Mouse (Mus musculus) T-helper 2 cell (primary cell): Measurements from ENCODE around the gene Cacna1g.
"Not testable (repeated sequence)": the region's sequence is repeated elsewhere in the genome, so short reads cannot be mapped to it uniquely, and the experiment has no call there.

Experiments
- in situ Hi-C: fragments of 300-600 bp; cut with MboI, MseI; formaldehyde crosslinking; loops from one replicate; pipeline ENCODE4 v1.15.1; 2025; ENCODE audit warnings: high pct_unique_total_duplicates

Gene Cacna1g

DNA sequence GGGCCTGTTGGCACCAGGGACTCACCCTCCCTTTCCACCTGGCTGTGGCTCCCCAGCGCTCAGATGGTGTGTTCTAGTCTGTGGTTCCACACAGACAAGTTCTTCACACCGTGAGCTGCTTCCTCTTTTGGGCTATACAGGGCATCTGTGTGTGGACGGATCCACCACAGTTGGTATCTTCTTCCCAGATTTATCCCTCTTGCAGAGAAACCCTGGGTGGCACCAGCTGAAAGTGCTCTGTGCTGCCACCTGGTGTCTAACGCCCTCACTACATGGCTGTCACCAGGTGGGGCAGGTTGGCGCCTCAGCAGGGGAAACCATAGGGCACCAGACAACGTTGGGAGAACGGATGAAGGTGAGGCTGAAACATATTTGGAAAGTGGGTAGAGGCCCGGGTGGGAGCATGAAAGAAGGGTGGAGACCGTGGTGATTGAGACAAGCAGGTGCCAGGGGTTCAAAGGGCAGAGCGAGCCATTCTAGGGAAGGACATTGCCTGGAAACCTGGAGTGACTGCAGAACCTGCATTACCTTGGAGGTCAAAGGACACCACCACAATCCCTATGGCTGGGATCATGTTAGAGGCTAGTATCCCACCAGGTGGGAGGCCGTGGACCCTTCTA is 69.2 kb downstream of the Cacna1g start:
- in situ Hi-C loops, result no loop called here

DNA sequence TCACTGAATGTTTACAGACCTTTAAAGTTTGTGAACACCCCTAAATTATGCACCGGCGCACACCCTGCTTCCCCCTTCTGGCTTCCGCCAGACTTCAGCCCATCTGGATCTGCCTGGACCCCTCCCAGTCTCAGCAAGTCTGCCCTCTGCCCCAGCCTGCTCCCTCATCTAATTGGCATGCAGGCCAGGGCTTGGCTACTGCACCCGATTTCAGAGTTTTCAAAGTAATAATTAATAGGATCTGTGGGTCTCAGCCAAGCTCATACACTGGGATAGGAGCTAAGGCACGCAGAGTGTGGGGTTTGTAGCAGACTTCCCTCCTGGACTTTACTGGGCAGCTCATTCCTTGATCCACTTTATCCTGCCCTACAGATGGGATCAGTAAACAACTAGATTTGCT is 69.8 kb downstream of the Cacna1g start:
- in situ Hi-C loops, result no loop called here

DNA sequence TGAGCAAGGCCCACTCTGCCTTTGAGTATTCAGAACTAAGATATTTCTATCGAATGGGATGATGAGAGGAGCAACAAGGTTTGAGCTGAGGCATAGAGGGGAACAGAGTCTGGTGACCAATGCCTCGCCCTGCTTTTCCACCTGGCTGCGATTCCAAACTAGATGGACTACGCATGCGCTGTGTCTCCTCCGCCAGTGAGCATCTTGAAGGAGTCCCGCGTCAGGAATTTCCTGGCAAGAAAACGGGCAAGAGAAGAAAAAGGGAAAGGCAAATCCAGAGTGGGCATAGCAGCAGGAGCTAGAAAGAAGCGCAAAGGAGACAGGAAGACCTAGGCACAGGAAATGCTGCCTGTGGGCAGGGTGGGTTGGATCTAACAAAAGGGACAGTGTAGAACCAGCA is 70.2 kb downstream of the Cacna1g start:
- in situ Hi-C loops, result no loop called here

DNA sequence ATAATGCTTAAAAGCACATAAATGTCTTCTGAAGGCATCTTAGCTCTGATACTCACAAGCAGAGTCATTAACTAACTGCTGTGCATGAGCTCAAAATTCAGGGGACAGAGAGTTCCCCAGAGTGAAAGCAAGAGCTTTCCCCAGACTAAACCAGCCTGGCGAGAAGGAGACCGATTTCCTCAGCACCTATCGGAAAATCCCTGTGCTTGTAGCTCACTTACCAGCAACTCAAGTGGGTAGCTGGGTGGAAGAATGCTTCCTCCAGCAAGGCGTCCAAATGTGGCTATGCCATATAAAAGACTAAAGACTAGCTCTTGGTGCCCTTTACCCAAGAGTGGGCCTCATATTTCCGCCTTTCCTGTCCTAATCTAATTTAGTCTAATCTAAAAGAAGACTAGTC is 71.3 kb downstream of the Cacna1g start:
- in situ Hi-C loops, result no loop called here

DNA sequence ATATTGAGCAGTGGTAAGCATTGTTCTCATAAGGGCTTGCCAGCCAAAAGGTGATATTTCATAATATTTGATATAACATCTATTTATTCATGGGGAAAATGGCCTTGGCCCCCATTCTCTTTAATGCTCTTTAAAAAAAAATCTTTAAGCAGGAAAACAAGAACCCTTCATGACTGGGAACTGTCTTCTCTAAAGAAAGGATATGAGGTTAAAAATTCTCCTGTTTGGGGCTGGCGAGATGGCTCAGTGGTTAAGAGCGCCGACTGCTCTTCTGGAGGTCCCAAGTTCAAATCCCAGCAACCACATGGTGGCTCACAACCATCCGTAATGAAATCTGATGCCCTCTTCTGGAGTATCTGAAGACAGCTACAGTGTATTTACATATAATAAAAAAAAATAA is 72.0 kb downstream of the Cacna1g start:
- in situ Hi-C loops, result not testable (repeated sequence)

DNA sequence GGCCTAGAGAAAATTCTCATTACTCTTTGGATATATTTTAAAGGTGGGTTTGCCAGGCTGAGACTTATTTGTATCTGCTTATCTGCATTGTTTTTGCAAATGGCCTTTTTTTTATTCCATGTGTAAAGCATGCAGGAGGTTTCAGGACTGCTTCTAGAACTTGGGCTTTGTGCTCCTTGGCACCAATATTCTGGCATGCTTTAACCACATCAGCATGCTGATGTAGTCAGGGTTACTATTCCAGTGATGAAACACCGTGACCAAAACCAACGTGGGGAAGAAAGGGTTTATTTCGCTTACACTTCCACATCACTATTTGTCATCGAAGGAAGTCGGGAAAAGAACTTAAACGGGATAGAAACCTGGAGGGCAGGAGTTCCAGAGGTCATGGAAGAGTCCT is 73.0 kb downstream of the Cacna1g start:
- in situ Hi-C loops, result no loop called here

DNA sequence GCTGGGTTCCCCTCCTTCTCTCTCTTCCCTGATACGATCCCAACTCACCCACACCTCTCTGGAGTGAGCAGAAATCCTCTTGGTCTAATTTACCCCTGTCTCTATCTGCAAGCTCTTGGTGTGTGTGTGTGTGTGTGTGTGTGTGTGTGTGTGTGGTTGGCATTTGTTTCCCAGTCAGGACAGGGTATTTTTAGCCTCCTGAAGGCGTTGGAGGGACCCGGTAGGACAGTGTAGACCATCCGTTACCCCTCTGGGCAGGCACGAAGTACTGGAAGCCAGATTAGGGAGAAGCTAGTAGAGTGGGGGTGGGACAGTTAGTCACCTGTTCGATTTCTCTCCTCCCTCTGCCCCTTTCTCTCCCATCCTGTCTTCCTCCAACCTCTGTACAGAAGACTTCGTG is 79.9 kb downstream of the Cacna1g start:
- in situ Hi-C loops, result no loop called here

DNA sequence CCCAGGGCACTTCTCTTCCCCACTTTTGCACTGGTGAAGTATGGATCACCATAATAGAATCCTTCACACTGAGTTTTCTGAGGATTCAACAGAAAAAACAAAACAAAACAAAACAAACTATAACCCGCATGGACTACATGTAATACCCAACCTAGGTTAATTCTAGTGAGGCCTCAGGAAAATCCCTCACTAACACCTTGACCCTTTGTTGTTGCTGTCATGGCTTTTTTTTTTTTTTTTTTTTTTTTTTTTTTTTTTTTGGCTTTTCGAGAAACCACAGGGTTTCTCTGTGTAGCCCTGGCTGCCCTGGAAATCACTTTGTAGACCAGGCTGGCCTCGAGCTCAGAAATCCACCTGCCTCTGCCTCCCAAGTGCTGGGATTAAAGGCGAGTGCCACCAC is 80.5 kb downstream of the Cacna1g start:
- in situ Hi-C loops, result not testable (repeated sequence)

DNA sequence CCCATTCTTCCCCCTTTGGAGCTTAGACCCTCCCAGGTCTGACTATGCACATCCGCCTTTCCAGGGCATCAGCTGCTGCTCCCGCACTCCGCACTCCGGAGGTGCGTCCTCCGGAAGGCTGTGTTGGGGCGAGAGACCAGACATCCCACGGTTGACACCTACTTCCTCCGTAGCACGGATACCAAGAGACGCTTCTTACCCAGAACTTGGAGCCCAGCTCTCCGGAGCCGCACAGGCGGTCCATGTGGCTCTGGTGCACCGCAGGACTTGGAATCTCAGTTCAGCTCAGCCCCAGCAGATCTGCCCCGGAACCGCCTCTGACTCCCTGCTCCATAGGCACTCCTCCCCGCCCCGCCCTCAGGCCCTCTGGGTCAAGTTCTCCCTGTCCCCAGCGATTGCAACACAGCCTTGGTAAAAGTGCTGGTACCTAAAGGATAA is 81.3 kb downstream of the Cacna1g start, which contains the start of gene Abcc3:
TSS of gene Abcc3 (minus strand) at position 326 of the 438 bp plus-strand sequence.
- in situ Hi-C loops, result no loop called here

DNA sequence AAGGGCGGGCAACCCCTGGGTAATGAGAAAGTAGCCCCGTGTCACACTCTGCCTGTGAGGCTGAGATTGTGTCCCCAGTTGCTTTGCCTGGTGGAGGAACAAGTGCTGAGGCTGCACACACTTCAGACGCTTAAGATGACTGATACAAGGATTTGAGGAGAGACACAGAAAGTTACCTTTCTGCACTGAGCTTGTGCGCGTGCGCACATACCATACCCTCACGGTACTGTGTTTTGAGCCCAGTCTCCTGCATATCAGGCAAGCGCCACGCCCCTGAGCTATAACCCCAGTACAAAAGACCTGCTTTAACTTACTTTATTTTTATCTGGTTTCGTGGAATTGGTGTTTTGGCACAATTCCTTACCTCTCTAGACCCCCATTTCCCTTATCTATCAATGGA is 82.3 kb downstream of the Cacna1g start:
- in situ Hi-C loops, result no loop called here

DNA sequence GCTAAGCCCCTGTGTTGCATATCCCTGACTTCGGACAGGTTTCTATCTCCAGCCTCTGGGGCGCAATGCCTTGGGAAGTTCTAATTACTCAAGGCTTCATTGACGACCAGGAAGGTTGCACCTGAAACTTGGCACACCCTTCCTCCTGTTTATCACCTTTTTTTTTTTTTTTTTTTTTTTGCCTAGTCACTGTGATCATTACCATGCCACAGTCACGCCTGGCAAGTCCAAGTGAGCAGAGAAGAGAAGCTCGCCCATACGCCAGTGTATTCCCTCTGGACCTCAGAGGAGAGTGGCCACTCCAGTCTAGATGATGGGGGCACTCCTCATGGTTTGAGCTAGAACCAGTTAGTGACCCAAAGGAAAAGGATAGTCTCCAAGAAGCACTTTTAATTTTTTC is 83.2 kb downstream of the Cacna1g start:
- in situ Hi-C loops, result no loop called here

DNA sequence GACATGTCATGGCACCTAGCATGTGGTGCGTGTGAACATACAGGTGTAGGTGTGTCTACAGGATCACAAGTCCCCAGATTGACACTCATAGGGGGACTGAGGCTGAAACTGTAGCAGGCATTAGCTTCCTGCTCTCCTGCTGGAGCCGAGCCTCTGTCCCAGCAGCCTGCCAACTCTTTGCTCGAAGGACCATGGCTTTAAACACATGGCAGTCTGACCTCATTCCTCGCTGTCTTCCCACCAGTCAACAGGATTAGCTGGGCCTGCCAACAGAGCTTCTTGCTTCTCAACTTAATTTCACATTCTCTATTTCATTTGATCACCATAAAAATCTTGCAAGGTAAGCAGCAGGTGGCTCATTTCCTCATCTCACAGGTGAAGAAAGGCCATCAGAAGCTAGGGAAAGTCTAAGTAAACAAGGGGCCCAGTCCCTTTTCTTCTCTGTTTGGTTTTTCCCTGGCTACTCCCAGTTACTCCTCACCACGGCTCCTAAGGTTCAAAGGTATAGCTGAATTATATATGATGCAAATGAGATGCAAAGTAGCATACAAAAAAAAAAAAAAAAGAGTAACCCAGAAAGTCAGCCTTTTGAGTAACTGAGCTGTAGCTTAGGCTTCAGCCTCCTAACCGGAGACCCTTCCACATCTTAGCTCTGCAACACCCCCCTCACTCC is 84.1 kb downstream of the Cacna1g start:
- in situ Hi-C loops, result loop anchor here (5.0 kb wide), 1 partner anchor 43 kb away; no protein-coding TSS in a partner anchor

DNA sequence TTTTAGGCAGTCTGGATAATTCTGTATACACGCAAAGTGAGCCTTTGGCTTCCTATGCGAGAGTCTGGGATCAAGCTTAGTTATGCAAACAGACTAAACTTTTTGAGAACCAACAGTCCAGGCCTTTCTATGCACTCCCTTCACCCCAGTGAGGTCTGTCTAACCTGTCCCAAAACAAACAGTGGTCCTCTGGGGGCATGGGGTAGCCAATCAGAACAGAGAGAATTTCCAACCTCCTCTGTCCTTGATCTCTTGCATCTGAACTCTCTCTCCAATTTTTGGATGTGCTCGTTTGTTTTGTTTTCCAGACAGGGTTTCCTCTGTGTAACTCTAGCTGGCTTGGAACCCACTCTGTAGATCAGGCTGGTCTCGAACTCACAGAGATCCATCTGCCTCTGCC is 85.0 kb downstream of the Cacna1g start:
- in situ Hi-C loops, result loop anchor here (5.0 kb wide), 1 partner anchor 42 kb away; no protein-coding TSS in a partner anchor

DNA sequence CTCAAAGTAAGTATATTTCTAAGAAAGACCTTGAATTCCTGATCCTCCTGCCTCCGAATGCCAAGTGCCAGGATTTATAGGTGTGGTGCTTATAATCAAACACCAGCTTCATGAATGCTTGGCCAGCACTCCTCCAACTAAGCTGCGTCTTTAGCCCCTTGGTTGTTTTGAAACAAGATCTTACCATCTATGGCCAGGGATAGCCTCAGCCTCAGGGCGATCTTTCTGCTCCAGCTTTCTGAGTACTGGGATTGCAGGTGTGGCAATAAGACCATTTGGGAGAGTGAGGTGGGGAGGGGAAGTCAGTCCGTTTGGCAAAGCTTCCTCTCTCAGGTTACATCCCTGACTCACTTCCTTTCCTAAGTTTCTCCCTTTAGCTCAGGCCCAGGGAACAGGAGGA is 86.2 kb downstream of the Cacna1g start:
- in situ Hi-C loops, result loop anchor here (5.0 kb wide), 1 partner anchor 40 kb away; no protein-coding TSS in a partner anchor

DNA sequence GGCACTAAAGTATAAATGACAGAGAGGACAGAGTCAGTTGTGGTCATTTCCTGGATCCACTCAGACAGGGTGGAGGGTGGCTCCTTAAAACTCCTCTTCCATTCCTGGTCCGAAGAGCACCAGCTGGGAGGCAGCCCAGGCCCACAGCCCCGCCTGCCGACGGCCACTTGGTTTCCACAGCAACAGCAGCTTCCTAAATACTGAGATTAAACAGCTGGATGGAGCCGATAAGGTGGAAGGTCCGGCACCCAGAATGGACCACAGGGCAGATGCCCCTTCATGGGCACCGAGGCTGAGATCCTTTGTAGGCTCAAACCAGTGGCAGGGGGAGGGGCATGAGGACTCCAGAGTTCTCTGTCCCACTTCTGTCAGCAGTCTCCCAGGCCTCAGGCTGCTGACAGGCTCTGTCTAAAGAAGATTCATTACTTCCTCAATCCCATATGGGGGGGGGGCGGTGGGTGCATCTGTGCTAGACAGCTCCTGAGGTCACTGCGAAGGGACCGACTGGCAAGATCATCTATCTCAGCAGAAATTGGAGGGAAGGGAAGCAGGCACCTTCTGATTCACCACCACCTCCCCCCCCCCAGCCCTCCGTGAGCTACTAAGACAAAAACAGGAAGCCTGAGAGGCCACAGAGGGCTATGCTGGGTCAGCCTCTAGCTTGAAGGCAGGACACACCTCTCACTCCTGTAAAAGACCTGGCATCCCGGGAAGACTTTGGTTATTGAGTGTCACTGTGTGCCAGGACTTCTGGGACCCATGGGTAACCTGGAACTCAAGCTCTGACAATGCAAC is 87.8 kb downstream of the Cacna1g start:
- in situ Hi-C loops, result loop anchor here (5.0 kb wide), 1 partner anchor 39 kb away; no protein-coding TSS in a partner anchor

DNA sequence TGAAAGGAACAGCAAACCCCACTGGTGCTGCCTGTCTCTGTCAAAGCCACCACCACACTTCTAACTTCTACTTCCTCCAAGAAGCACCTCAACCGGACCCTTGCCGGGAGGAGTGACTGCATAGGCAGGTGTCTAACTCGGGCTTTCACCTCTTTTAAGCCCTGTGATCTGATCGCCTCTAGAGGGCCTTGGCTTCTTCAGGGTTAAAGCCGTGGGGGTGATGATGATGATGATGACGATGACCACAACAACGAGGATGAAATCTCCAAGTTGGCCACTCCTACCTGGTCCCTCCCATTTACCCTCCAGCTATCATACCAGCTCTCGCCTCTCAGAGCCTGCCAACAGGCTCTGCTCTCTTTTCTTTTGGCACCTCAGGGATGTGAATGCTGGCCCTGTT is 94.3 kb downstream of the Cacna1g start:
- in situ Hi-C loops, result no loop called here

DNA sequence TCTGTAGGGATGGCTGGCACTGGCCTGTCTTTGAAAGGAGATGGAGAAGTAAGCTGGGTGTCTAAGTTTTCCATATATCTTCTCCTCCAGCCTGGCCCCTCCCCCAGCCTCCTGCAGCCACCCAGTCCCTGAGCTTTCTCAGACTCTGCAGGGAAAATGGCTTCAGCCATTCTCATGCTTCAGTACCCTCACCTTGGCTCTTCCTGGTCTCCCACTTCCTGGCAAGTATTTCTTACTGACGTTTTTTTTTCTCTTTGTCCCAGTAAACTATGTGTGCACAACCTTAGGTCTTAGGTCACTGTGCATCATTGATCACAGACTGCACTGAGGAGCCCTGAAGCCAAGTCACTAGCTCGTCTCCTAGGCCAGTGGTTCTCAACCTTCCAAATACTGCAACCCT is 94.9 kb downstream of the Cacna1g start:
- in situ Hi-C loops, result no loop called here

DNA sequence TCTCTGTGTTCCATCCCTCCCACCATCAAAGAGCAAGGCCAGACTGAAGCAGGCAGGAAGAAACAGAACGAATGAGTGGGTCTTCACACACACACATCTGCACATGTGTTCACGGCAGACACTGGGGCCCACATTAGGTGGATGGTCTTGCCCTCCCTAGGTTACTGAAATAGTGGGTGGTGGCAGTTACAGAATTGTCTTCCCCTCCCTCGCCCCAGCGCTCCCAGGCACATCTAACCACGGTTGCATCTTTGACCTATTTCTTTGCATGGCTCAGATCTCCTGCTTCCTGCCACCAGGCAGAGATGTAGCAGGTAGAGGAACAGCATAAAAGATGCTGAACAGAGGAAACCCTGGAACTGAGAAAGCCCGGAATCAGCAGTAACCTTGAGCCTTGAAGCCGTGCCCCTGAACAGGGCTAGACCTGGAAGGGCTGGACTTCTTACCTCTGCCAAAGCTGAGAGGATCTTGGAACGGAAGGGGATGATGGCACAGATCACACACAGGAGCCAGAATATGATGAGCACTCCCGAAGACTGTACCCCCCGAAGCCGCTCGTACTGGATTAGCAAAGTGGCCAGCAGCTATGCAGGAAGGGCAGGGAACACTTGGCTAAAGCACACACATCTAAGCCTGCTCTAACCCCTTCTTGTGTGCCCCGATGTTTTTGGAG is 99.6 kb downstream of the Cacna1g start:
- in situ Hi-C loops, result no loop called here

DNA sequence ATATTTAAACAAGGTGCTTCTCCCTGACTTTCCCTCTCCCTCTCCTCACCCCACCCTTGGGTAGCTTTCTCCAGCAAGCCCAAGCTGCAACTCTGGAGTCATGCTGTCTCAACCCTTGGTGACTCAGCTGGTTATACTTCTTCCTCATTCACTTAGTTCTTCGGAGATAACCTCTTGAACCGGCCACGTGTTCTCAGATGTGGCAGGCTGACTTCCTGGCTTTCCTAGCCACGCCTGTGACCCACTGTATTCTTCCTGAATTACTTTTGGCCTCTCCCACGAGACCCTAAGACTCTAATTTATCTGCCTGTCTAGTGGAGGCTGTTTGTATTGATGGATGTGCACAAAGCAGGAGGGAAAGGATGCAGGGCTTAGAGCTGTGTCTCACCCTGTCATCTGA is 103.2 kb downstream of the Cacna1g start:
- in situ Hi-C loops, result no loop called here

DNA sequence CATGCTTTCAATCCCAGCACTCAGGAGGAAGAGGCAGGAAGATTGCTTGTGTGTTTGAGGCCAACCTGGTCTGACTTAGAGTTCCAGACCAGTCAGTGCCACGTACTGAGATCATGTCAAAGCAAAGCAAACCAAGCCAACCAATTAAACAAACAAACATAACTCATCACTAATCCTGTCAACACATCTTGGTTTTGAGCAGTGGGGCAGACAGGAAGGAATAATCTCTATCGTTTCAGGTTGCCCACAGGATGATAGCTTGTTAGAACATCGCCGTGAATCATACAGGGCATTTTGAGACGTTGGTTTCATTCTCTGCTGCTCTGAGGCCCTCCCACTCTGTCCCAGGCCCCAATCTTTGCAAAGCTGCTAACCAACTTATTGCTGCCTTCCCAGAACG is 104.0 kb downstream of the Cacna1g start:
- in situ Hi-C loops, result no loop called here

DNA sequence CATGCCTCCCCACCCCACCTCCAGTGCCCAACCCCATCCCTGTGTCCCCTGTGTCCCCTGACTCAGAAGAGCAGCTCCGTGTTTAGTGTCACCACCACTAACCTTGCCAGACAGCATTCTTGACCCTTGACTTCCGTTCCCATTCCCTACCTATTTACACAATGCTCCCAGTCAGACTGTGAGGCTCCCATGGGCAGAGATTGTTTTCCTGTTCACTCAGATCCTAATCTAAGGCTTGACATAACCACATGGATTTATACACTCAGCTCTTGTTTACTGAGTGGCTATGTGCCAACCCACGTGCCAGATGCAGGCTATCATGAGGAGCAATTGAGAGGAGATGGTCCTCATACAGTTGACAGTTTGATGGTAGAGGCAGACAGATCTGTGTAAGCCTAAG is 108.7 kb downstream of the Cacna1g start:
- in situ Hi-C loops, result no loop called here

DNA sequence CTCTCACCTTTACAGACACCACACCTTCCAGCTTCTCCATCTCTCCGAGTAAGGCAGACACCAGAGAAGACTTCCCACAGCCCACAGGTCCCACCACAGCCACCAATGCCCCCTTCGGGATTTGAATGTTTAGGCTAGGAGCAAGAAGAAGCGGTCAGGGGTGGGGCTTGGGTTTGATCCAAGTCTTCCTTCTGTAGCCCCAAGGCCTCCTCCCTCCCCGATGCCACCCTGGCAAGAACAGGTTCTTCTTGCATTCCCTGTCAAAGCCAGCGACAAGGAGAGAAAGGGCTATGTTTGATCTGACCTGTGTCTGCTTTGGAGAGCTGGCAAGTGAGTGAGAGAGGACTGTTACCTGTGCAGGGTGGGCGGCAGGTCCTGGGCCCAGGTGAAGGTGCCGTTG is 110.3 kb downstream of the Cacna1g start:
- in situ Hi-C loops, result no loop called here
